21 mouse cellular contexts compared by ENCODE assay signal in the genomic region with DNA sequence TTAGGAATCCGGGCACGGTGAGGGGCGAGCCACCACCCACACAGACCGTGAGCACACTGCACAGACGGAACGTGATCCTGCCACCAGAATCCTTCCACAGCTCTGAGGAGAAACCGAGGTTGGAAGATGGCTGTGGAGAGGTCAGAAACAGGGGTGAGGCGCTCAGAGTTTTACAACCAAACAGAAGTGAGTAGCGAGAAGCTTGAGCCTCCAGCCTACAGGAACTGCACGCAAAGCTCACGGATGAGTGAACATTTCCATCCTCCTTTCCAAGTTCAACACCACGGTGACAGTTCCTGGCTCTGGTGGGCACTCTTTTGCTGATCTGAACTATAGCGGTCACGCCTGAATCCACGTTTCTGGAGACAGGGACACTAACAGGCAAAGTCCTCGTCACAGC.
DNase-seq lines count a peak whose midpoint lies in the region; ATAC-seq lines count a peak whose summit lies in the region.
"Had no signal": no experiment of that assay in that cellular context is flagged by ENCODE, and none has a peak within 500 bp of the region (broad histone marks: within the 10 kb centered on the region; RNA-seq: fewer than 3 reads in every experiment).

No protein-coding gene starts in this region.

- H3K9me3 ChIP-seq in kidney, embryonic 14.5 days (ENCODE audit: control insufficient read depth, low read length) = peaks cover 3% of the 10 kb centered on the region; the same call in 1 of the 2 replicates
- peaks cover 4% of the 10 kb centered on the region for H3K9me3 ChIP-seq in kidney, embryonic 16.5 days (ENCODE audit: low read length)
- H3K9me3 ChIP-seq: embryonic facial prominence, embryonic 15.5 days; forebrain, embryonic 10.5 days; forebrain, embryonic 12.5 days had no signal

- H3K4me2 ChIP-seq in kidney, embryonic 14.5 days (replicated peaks; ENCODE audit: low read depth, low read length) = no peak overlapping the region; the same call in 1 of the 2 replicates
- no peak overlapping the region for H3K4me2 ChIP-seq in kidney, embryonic 16.5 days (replicated peaks; ENCODE audit: low read depth, low read length)
- H3K4me2 ChIP-seq: embryonic facial prominence, embryonic 13.5 days; embryonic facial prominence, embryonic 15.5 days; forebrain, embryonic 12.5 days had no signal

- H3K4me3 ChIP-seq in kidney, embryonic 14.5 days (ENCODE audit: low read length) = no peak overlapping the region
- no peak overlapping the region for H3K4me3 ChIP-seq in kidney, embryonic 16.5 days (ENCODE audit: low read length)
- H3K4me3 ChIP-seq: embryonic facial prominence, embryonic 13.5 days; embryonic facial prominence, embryonic 15.5 days; erythroblast, embryonic 14.5 days; forebrain, embryonic 10.5 days; forebrain, embryonic 12.5 days had no signal

- H3K27me3 ChIP-seq in kidney, embryonic 14.5 days (ENCODE audit: control insufficient read depth, insufficient read depth, low read length) = no peaks in the 10 kb centered on the region
- H3K27me3 ChIP-seq in kidney, embryonic 16.5 days (ENCODE audit: insufficient read depth, low read length) = no peaks in the 10 kb centered on the region
- H3K27me3 ChIP-seq: embryonic facial prominence, embryonic 13.5 days; embryonic facial prominence, embryonic 15.5 days; forebrain, embryonic 12.5 days had no signal

- no peaks in the 10 kb centered on the region for H3K4me1 ChIP-seq in kidney, embryonic 14.5 days (ENCODE audit: control insufficient read depth, insufficient read depth, low read length)
- H3K4me1 ChIP-seq in kidney, embryonic 16.5 days (ENCODE audit: insufficient read depth, low read length) = no peaks in the 10 kb centered on the region
- H3K4me1 ChIP-seq: embryonic facial prominence, embryonic 15.5 days; forebrain, embryonic 10.5 days; forebrain, embryonic 12.5 days had no signal

- no peaks in the 10 kb centered on the region for H3K36me3 ChIP-seq in kidney, embryonic 14.5 days (ENCODE audit: control insufficient read depth, insufficient read depth, low read length)
- no peaks in the 10 kb centered on the region for H3K36me3 ChIP-seq in kidney, embryonic 16.5 days (ENCODE audit: insufficient read depth, low read length)
- H3K36me3 ChIP-seq: embryonic facial prominence, embryonic 13.5 days; embryonic facial prominence, embryonic 15.5 days; forebrain, embryonic 10.5 days; forebrain, embryonic 12.5 days had no signal

- DNase-seq in kidney, adult 18-20 months = no peak
- DNase-seq in kidney, adult 11 months = no peak
- DNase-seq: adrenal gland, adult 2 months; adrenal gland, postnatal 10 days; adrenal gland, postnatal 25 days; cerebellum, adult 11 months; cerebellum, adult 18-20 months; cerebellum, adult 8-10 months; cerebellum, adult 9-11 months; cerebellum, postnatal 14 days; cerebellum, postnatal 36 days; embryo, embryonic 11 days had no signal

- peak; percentile 62; the same call in 1 of the 2 replicates for ATAC-seq in kidney, embryonic 14.5 days (ENCODE audit: low FRiP score, low TSS enrichment)
- ATAC-seq in kidney, embryonic 16.5 days (ENCODE audit: low FRiP score, low TSS enrichment) = peak; percentile 76
- ATAC-seq: forebrain, embryonic 14.5 days; forebrain, embryonic 16.5 days had no signal

- H3K9ac ChIP-seq in kidney, embryonic 14.5 days (ENCODE audit: low read depth, low read length) = no peak overlapping the region
- H3K9ac ChIP-seq in kidney, embryonic 16.5 days (replicated peaks; ENCODE audit: low read length) = no peak overlapping the region
- H3K9ac ChIP-seq: embryonic facial prominence, embryonic 13.5 days; embryonic facial prominence, embryonic 15.5 days; forebrain, embryonic 12.5 days had no signal

- no peak overlapping the region for H3K27ac ChIP-seq in kidney, embryonic 14.5 days (ENCODE audit: low read depth, low read length)
- H3K27ac ChIP-seq in kidney, embryonic 16.5 days (ENCODE audit: low read length) = no peak overlapping the region
- H3K27ac ChIP-seq: embryonic facial prominence, embryonic 13.5 days; embryonic facial prominence, embryonic 15.5 days; forebrain, embryonic 10.5 days; forebrain, embryonic 12.5 days had no signal

- WGBS in kidney, embryonic 14.5 days = 35% methylated on average over 16 of the region's 16 CpGs
- 27% methylated on average over 16 of the region's 16 CpGs for WGBS in kidney, embryonic 16.5 days
